7 mouse cellular contexts compared by ENCODE assay signal in the genomic region with DNA sequence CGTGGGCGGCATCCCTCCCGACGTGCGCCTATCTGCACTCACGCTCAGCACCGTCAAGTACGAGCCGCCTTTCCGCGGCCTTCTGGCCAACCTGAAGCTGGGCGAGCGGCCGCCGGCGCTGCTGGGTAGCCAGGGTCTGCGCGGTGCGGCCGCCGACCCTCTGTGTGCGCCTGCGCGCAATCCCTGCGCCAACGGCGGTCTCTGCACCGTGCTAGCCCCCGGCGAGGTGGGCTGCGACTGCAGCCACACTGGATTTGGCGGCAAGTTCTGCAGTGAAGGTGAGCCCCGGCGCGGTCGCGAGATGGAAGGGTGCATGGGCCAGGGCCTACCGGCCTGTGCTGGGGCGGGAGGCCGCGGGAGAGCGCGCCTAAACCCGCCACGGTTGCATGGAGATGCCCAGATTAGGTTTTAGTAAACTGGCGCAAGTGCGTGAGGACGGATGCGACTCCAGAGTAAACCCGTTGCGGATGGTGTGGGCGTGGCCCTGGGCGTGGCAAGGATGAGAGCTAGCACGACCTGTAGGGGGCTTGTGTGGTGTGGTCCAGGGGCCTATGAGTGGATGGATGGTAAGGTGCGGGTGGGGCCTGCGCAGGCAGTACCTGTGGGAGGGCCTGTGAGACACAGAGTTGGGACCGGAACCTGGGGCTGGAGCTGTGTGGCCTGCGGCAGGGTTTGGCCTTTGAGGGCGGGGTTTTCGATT. TPM values are rescaled to one million over a fixed set of nuclear protein-coding genes. Genes with fewer than 3 reads are reported as not detected.
DNase-seq lines count a peak whose midpoint lies in the region; ATAC-seq lines count a peak whose summit lies in the region.

No protein-coding gene starts in this region.

- peak overlapping the region; percentile 53 for H3K9ac ChIP-seq in forebrain, embryonic 16.5 days (replicated peaks; ENCODE audit: low read depth, low read length)
- no peak overlapping the region for H3K9ac ChIP-seq in liver, embryonic 16.5 days (ENCODE audit: low read depth, low read length)
- H3K9ac ChIP-seq in stomach, embryonic 14.5 days (replicated peaks; ENCODE audit: low read depth, low read length) = no peak overlapping the region

- H3K27ac ChIP-seq in forebrain, embryonic 16.5 days (ENCODE audit: low read length) = no peak overlapping the region
- no peak overlapping the region for H3K27ac ChIP-seq in liver, embryonic 16.5 days (ENCODE audit: low read length)
- no peak overlapping the region for H3K27ac ChIP-seq in stomach, embryonic 14.5 days (ENCODE audit: low read length)

- H3K4me1 ChIP-seq in forebrain, embryonic 16.5 days (replicated peaks; ENCODE audit: control insufficient read depth, insufficient read depth, low read length) = peaks cover 74% of the 10 kb centered on the region
- peaks cover 4% of the 10 kb centered on the region for H3K4me1 ChIP-seq in liver, embryonic 16.5 days (ENCODE audit: control insufficient read depth, low read depth, low read length)
- peaks cover 11% of the 10 kb centered on the region; the same call in 1 of the 2 replicates for H3K4me1 ChIP-seq in stomach, embryonic 14.5 days (ENCODE audit: control insufficient read depth, insufficient read depth, low read length)

- H3K36me3 ChIP-seq in forebrain, embryonic 16.5 days (ENCODE audit: control insufficient read depth, insufficient read depth) = no peaks in the 10 kb centered on the region
- H3K36me3 ChIP-seq in liver, embryonic 16.5 days (ENCODE audit: control insufficient read depth, insufficient read depth) = no peaks in the 10 kb centered on the region
- H3K36me3 ChIP-seq in stomach, embryonic 14.5 days (ENCODE audit: control insufficient read depth, insufficient read depth, low read length) = no peaks in the 10 kb centered on the region

- peak; percentile 62 to 63 for DNase-seq in B cell, adult 2 months
- DNase-seq in CD8-positive naive resting alpha-beta T cell, adult 2 months (ENCODE audit: low read depth in 2 of 2, low spot score in 2 of 2) = peak; percentile 32 to 49
- DNase-seq in adrenal gland, adult 18-20 months (ENCODE audit: low spot score in 2 of 2) = no peak
- no peak for DNase-seq in frontal cortex, postnatal 25 days (ENCODE audit: low spot score in 2 of 2)

- H3K9me3 ChIP-seq in forebrain, embryonic 16.5 days (ENCODE audit: control insufficient read depth, low read length) = no peaks in the 10 kb centered on the region
- H3K9me3 ChIP-seq in liver, embryonic 16.5 days (replicated peaks; ENCODE audit: control insufficient read depth, low read length) = no peaks in the 10 kb centered on the region
- H3K9me3 ChIP-seq in stomach, embryonic 14.5 days (ENCODE audit: control insufficient read depth, low read depth, low read length) = no peaks in the 10 kb centered on the region

- H3K4me2 ChIP-seq in forebrain, embryonic 16.5 days (ENCODE audit: low read length) = peak overlapping the region; percentile 63
- H3K4me2 ChIP-seq in liver, embryonic 16.5 days (ENCODE audit: low read depth, low read length) = peak overlapping the region; percentile 8; the same call in 1 of the 2 replicates
- peak overlapping the region; percentile 52 for H3K4me2 ChIP-seq in stomach, embryonic 14.5 days (replicated peaks; ENCODE audit: low read depth, low read length)

- H3K4me3 ChIP-seq in forebrain, embryonic 16.5 days (replicated peaks; ENCODE audit: low read length) = peak overlapping the region; percentile 37
- peak overlapping the region; percentile 8; the same call in 1 of the 2 replicates for H3K4me3 ChIP-seq in liver, embryonic 16.5 days (ENCODE audit: low read depth, low read length)
- H3K4me3 ChIP-seq in stomach, embryonic 14.5 days (ENCODE audit: low read depth, low read length) = peak overlapping the region; percentile 29

- peak; percentile 22; the same call in 1 of the 2 replicates for ATAC-seq in forebrain, embryonic 16.5 days
- no peak for ATAC-seq in liver, embryonic 16.5 days (ENCODE audit: low read depth)
- ATAC-seq in stomach, embryonic 14.5 days (ENCODE audit: insufficient number of reproducible peaks, insufficient read depth, low FRiP score, low read depth) = peak; percentile 26; the same call in 1 of the 2 replicates

- H3K27me3 ChIP-seq in forebrain, embryonic 16.5 days (replicated peaks; ENCODE audit: control insufficient read depth, insufficient read depth, low read length) = peaks cover 11% of the 10 kb centered on the region; the same call in 1 of the 2 replicates
- H3K27me3 ChIP-seq in liver, embryonic 16.5 days (ENCODE audit: control insufficient read depth, insufficient read depth, low read depth, low read length) = peaks cover 66% of the 10 kb centered on the region
- H3K27me3 ChIP-seq in stomach, embryonic 14.5 days (ENCODE audit: control insufficient read depth, insufficient read depth, low read length) = peaks cover 53% of the 10 kb centered on the region

- WGBS in forebrain, embryonic 16.5 days = 2% methylated on average over 54 of the region's 60 CpGs
- WGBS in liver, embryonic 16.5 days (ENCODE audit: insufficient replicate concordance) = under 1% methylated on average over 60 of the region's 60 CpGs
- WGBS in stomach, embryonic 14.5 days = under 1% methylated on average over 59 of the region's 60 CpGs

RNA-seq across cellular contexts. Expression of a gene that starts 10.1 kb away (rescaled TPM):
- polyA plus RNA-seq in forebrain, embryonic 16.5 days (2015; fragmentation: Nextera tagmentation; extraction: Ambion mirVana) = 28.1 and 28.5 TPM in 2 replicates
- polyA plus RNA-seq in liver, embryonic 16.5 days (2015; fragmentation: Nextera tagmentation; extraction: Ambion mirVana) = 0.39 and 0.50 TPM in 2 replicates
- polyA plus RNA-seq in stomach, embryonic 14.5 days (2014; fragmentation: Nextera tagmentation; extraction: Ambion mirVana) = 2.5 and 2.6 TPM in 2 replicates
- 1 to 10 TPM; 6.8 to 7.4 TPM for total RNA-seq in adrenal gland, adult 18-20 months (2021)

RNA-seq across cellular contexts. Expression of a gene that starts 29.5 kb away (rescaled TPM):
- polyA plus RNA-seq in forebrain, embryonic 16.5 days (2015; fragmentation: Nextera tagmentation; extraction: Ambion mirVana) = 48.8 and 60.8 TPM in 2 replicates
- 78.8 and 81.7 TPM in 2 replicates for polyA plus RNA-seq in liver, embryonic 16.5 days (2015; fragmentation: Nextera tagmentation; extraction: Ambion mirVana)
- polyA plus RNA-seq in stomach, embryonic 14.5 days (2014; fragmentation: Nextera tagmentation; extraction: Ambion mirVana) = 38.6 and 47.8 TPM in 2 replicates
- 10 to 100 TPM; 38.0 to 44.8 TPM for total RNA-seq in adrenal gland, adult 18-20 months (2021)

RNA-seq across cellular contexts. Expression of a gene that starts 44.5 kb away (rescaled TPM):
- 2.4 and 2.8 TPM in 2 replicates for polyA plus RNA-seq in forebrain, embryonic 16.5 days (2015; fragmentation: Nextera tagmentation; extraction: Ambion mirVana)
- 5.8 and 11.2 TPM in 2 replicates for polyA plus RNA-seq in liver, embryonic 16.5 days (2015; fragmentation: Nextera tagmentation; extraction: Ambion mirVana)
- 9.3 and 10.1 TPM in 2 replicates for polyA plus RNA-seq in stomach, embryonic 14.5 days (2014; fragmentation: Nextera tagmentation; extraction: Ambion mirVana)
- 10 to 100 TPM; 55.0 to 65.0 TPM for total RNA-seq in adrenal gland, adult 18-20 months (2021)

Comparison
In these comparisons a context has a peak if more than half of its experiments do, and no peak if none do; other contexts are left out.
1. DNase-seq: peak in B cell, adult 2 months (2 of 2) and CD8-positive naive resting alpha-beta T cell, adult 2 months (2 of 2); none in adrenal gland, adult 18-20 months (0 of 2) and frontal cortex, postnatal 25 days (0 of 2).
2. H3K4me2 ChIP-seq: peak in every context shown above with its lines; median percentile 63 in forebrain, embryonic 16.5 days; 52 in stomach, embryonic 14.5 days; 8 in liver, embryonic 16.5 days.
3. Peak in every context shown above with its lines, with median percentiles within 50 percentile points of each other: H3K4me3 ChIP-seq.